Mouse (Mus musculus) right cerebral cortex, postnatal 10 days (tissue): Measurements from ENCODE around the gene Sntn.
A peak's percentile ranks its signal among the peaks of the same experiment; 100 is the strongest.

ENCODE experiments used
- DNase-seq, 2 experiments: peaks; one replicate each; pipeline ENCODE4 v3.0.0; 2021; ENCODE audit warnings: low spot score in 2 of 2

The Sntn gene

DNA sequence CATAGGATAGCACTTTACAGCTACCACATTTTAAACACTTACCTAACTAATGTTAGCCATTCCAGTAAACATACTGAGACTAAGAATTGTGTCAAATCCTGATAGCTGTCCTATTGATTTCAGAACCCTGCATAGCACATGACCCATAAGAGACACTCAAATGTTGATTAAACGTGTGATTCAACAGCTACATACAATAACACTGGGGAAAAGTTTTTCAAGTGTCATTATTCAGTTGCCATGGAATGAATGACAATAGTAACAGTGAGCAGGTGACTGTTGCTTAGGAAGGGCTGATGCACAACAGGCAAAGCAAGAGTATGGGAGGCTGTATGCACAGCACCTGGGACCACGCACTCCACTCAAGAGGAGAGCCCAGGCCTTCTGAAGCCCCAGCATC, at the start of gene Sntn:
Sntn (plus strand) TSS at position 301 of the 400 bp plus-strand sequence.
- DNase-seq: no peak

DNA sequence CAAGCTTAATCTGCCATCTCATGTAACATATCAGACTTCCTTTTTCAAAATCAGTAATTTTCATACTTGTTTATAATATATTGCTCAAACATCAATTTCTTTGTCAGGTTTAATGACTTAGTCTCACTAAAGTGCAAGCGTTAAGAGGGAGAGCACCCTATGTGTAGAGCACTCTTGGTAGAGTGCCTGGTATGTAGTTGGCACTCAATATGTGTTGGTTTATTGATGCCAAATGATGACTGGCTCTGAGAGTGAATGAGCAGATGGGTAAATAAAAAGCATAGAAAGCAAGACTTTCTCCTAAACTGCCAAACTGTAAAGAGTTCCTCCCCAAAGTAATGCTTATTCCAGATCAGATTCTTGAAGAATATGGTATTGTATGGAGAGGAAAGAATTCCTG, 20.8 kb upstream of the Sntn start:
- no peak for DNase-seq

DNA sequence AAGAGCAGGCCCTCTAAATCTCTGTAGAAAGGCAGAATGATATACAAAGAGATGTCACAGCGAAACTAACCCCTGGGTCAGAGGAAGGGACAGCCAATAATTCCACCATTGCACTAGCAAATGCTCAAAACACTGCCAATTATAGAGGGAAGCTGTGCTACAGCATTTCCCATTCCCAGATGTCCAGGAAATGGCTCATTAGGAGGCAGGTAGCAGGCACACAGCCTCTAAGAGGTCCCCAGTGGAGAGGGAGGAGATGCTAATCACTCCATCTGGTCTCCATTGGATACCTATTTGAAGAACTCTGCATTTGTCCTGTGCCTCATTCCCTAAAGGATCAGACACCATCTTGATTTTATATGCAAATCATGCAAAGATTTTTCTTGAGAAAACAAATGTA, 19.6 kb upstream of the Sntn start:
- DNase-seq: no peak

GRCm38 (mm10) chr14:13651541-13652298, 19.0 kb upstream of the Sntn start:
- peak; percentile 25 to 56 for DNase-seq

- DNase-seq: peak in 1 of 2 experiments; percentile 25
Observed at GRCm38 (mm10) chr14:13686716-13687115, 16.0 kb downstream of the Sntn start.

GRCm38 (mm10) chr14:13690426-13690825, 19.8 kb downstream of the Sntn start:
- no peak for DNase-seq

DNA sequence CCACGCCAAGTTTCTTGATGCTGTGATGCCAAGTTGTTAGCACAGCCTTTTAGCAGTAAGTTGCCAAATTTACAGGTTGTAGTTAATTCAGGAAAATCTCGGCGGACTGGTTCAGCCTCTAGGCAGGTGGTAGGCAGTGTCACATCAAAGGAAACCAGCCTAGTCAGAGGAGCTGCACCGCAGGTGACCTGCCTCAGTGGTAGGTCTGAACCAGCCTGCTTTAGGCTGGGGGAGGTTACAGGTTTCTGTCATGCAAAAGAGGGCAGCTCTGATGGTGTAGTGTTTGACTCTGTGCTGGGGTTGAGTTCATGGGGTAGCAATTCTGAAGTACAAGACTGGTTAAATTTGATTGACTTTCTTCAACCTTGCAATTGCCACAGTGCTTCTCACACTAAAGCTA, 61.6 kb downstream of the Sntn start:
- no peak for DNase-seq
